Mouse (Mus musculus): ENCODE measurements around the gene Zfp961. TPM values are rescaled to one million over a fixed set of nuclear protein-coding genes. Genes with fewer than 3 reads are reported as not detected.
"Not testable (repeated sequence)": the region's sequence is repeated elsewhere in the genome, so short reads cannot be mapped to it uniquely, and the experiment has no call there.

The Zfp961 gene
- total and polyA plus RNA-seq, 3 experiments, result 1.3 to 26.0 (median 17.0) TPM

GRCm38 (mm10) chr8:72017339-72017738 is 66.5 kb downstream of the Zfp961 start:
- DNase-seq, result not testable (repeated sequence)

DNA sequence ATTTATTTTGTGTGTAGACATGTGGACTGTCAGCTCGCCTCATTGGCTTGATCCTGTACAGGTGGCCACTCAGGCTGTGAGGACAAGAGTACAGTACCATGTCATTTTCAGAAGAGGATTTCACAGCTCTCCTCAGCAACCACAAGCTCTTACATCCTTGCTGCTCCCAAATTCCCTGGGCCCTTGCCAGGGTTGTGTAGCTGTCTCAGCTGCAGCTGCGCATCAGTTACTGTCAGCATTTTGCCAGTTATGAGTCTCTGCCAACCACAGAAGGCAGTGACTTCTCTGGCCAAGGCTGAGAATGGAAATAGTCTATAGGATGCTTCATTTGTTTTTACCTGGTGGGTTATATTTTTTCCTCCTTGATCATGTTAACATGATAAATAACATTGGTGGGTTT is 67.3 kb downstream of the Zfp961 start:
- DNase-seq, result peak; percentile 42

- DNase-seq, result not testable (repeated sequence)
These were observed 68.2 kb downstream of the Zfp961 start for GRCm38 (mm10) chr8:72019022-72019421.

DNA sequence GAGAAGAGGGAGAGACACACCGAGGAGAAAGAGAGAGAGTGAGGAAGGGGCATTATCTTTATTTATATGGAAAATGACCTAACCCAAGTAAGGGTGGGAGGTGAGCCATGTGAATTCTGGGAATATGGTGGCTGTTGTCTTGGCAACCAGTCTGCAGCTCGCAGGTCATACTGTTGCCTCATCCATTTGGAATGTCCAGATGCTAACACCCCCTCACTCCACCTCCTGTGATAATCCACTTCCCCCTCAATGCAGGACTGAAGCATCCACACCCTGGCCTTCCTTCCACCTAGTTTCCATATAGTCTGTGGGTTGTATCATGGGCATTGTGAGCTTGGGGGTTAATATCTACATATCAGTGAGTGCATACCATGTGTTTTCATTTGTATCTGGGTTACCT is 69.0 kb downstream of the Zfp961 start:
- DNase-seq, result no peak

GRCm38 (mm10) chr8:72024886-72025285 is 74.0 kb downstream of the Zfp961 start:
- peak; percentile 28 for DNase-seq

GRCm38 (mm10) chr8:72032926-72033325 is 82.1 kb downstream of the Zfp961 start:
- DNase-seq, result peak; percentile 65

- DNase-seq, result not testable (repeated sequence)
These were observed 90.1 kb downstream of the Zfp961 start, which contains the start of gene Olfr372 for GRCm38 (mm10) chr8:72040918-72041317. Gene Olfr372 (plus strand): TSS chr8:72041218.

DNA sequence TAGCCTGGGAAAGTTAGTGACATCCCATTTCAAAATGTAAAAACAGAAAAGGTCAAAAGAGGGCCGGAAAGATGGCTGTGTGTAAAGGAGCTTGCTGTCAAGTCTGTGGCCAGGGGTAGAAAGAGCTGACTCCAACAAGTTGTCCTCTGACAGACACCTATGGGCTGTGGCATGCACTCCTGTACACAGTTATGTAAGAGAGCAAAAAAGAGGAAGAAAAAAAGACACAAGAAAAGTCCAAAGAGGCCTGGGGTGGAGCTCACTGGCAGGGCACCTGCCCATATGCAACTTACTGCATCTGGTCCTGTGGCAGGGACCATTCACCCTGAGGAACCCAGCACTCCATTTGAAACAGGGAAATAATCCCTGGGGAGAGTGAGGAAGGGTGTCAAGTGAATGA is 91.7 kb downstream of the Zfp961 start:
- DNase-seq, result no peak

Other genes with a start within 250 kb of the Zfp961 start
- gene B3gnt3, start 249.2 kb upstream of the Zfp961 start, total RNA-seq (2021), result 1 to 10 TPM; 4.4 to 5.7 TPM
- gene B3gnt3, start 249.2 kb upstream of the Zfp961 start, polyA plus RNA-seq (2012; rRNA removed), result 14.4 and 17.5 TPM in 2 replicates
- gene Fcho1, start 225.3 kb upstream of the Zfp961 start, total RNA-seq (2021), result 1 to 10 TPM; 1.8 to 2.7 TPM
- 8.2 and 10.6 TPM in 2 replicates for gene Fcho1, start 225.3 kb upstream of the Zfp961 start, polyA plus RNA-seq (2012; rRNA removed)
- gene Zfp709, start 69.0 kb upstream of the Zfp961 start, total RNA-seq (2021), result 1 to 10 TPM; 4.7 to 6.6 TPM
- 0.10 and 0.19 TPM in 2 replicates for gene Zfp709, start 69.0 kb upstream of the Zfp961 start, polyA plus RNA-seq (2012; rRNA removed)
- gene Zfp882, start 42.4 kb upstream of the Zfp961 start, total RNA-seq (2021), result 1 to 10 TPM; 5.7 to 7.3 TPM
- 0.11 and 0.21 TPM in 2 replicates for gene Zfp882, start 42.4 kb upstream of the Zfp961 start, polyA plus RNA-seq (2012; rRNA removed)
- gene Zfp617, start 42.4 kb upstream of the Zfp961 start, total RNA-seq (2021), result 10 to 100 TPM; 26.8 to 45.2 TPM
- gene Zfp617, start 42.4 kb upstream of the Zfp961 start, polyA plus RNA-seq (2012; rRNA removed), result 0.59 and 0.71 TPM in 2 replicates
- gene Cyp4f18, start 58.6 kb downstream of the Zfp961 start, total RNA-seq (2021), result 10 to 100 TPM in 1 of 2 experiments, 1 to 10 TPM in 1; 8.1 to 15.7 TPM
- gene Cyp4f18, start 58.6 kb downstream of the Zfp961 start, polyA plus RNA-seq (2012; rRNA removed), result 10.8 and 19.0 TPM in 2 replicates
- gene Olfr372, start 90.2 kb downstream of the Zfp961 start, total RNA-seq (2021), result not detected
- gene Olfr372, start 90.2 kb downstream of the Zfp961 start, polyA plus RNA-seq (2012; rRNA removed), result not detected in 2 replicates
- not detected for gene Olfr373, start 132.1 kb downstream of the Zfp961 start, total RNA-seq (2021)
- not detected in 2 replicates for gene Olfr373, start 132.1 kb downstream of the Zfp961 start, polyA plus RNA-seq (2012; rRNA removed)
- not detected for gene Olfr374, start 156.0 kb downstream of the Zfp961 start, total RNA-seq (2021)
- gene Olfr374, start 156.0 kb downstream of the Zfp961 start, polyA plus RNA-seq (2012; rRNA removed), result not detected in 2 replicates
- gene Tpm4, start 183.9 kb downstream of the Zfp961 start, total RNA-seq (2021), result 100 to 1,000 TPM; 188 to 222 TPM
- gene Tpm4, start 183.9 kb downstream of the Zfp961 start, polyA plus RNA-seq (2012; rRNA removed), result 30.1 and 33.3 TPM in 2 replicates
- gene Rab8a, start 210.2 kb downstream of the Zfp961 start, total RNA-seq (2021), result 10 to 100 TPM; 61.7 to 79.3 TPM
- gene Rab8a, start 210.2 kb downstream of the Zfp961 start, polyA plus RNA-seq (2012; rRNA removed), result 16.2 and 16.9 TPM in 2 replicates
- not detected for gene Hsh2d, start 238.6 kb downstream of the Zfp961 start, total RNA-seq (2021)
- 0.17 TPM in 1 of 2 replicates, not detected in the other for gene Hsh2d, start 238.6 kb downstream of the Zfp961 start, polyA plus RNA-seq (2012; rRNA removed)

Measured in adrenal gland, adult 2 months (tissue).